Mouse (Mus musculus): ENCODE data around the gene Pheta2. TPM values are rescaled to one million over a fixed set of nuclear protein-coding genes. Genes with fewer than 3 reads are reported as not detected.

Gene Pheta2
- polyA plus RNA-seq, 1 experiment from 2014 or later, result 8.4 TPM

- DNase-seq (ENCODE audit: low spot score), result peak; percentile 53
- 36% methylated on average over 14 of the region's 14 CpGs for WGBS
Measured at GRCm38 (mm10) chr15:82346580-82347302, 8.0 kb downstream of the Pheta2 start.

GRCm38 (mm10) chr15:82347303-82347676 lies 8.5 kb downstream of the Pheta2 start:
- TF ChIP-seq CTCF (IDR thresholded peaks at IDR 0.05), result no peak
- no peak for TF ChIP-seq EP300 (IDR thresholded peaks at IDR 0.05)
- no peaks in the 10 kb centered on the region for H3K27me3 ChIP-seq (replicated peaks; ENCODE audit: insufficient read depth, low read length)
- ATAC-seq (no peak), DNase-seq (ENCODE audit: low spot score) (no peak)
- no peak overlapping the region for H3K27ac ChIP-seq (ENCODE audit: low read length)
- H3K9ac ChIP-seq (replicated peaks; ENCODE audit: low read depth), result peak overlapping the region; percentile 69; the same call in 1 of the 2 replicates
- no peaks in the 10 kb centered on the region for H3K9me3 ChIP-seq (ENCODE audit: low read length)
- H3K4me3 ChIP-seq (ENCODE audit: low read depth, low read length), result peak overlapping the region; percentile 68; the same call in 1 of the 2 replicates
- H3K4me2 ChIP-seq (replicated peaks; ENCODE audit: low read depth, low read length), result peak overlapping the region; percentile 62
- H3K4me1 ChIP-seq (ENCODE audit: insufficient read depth, low read depth, low read length), result peaks cover 10% of the 10 kb centered on the region
- 72% methylated on average over 4 of the region's 4 CpGs for whole genome bisulfite sequencing
- peaks cover 27% of the 10 kb centered on the region for H3K36me3 ChIP-seq (ENCODE audit: insufficient read depth, low read length)

More at GRCm38 (mm10) chr15:82346580-82347302, 8.0 kb downstream of the Pheta2 start:
- Histone ChIP-seq H3K27ac (ENCODE audit: low read length) (peak overlapping the region; percentile 94), H3K4me2 (replicated peaks; ENCODE audit: low read depth, low read length) (peak overlapping the region; percentile 62), H3K4me3 (ENCODE audit: low read depth, low read length) (peak overlapping the region; percentile 68), H3K4me1 (ENCODE audit: insufficient read depth, low read depth, low read length) (peaks cover 10% of the 10 kb centered on the region), H3K36me3 (ENCODE audit: insufficient read depth, low read length) (peaks cover 27% of the 10 kb centered on the region), H3K9me3 (ENCODE audit: low read length) (no peaks in the 10 kb centered on the region), H3K27me3 (replicated peaks; ENCODE audit: insufficient read depth, low read length) (no peaks in the 10 kb centered on the region), H3K9ac (replicated peaks; ENCODE audit: low read depth) (peak overlapping the region; percentile 69)
- ATAC-seq, result no peak
- TF ChIP-seq CTCF (IDR thresholded peaks at IDR 0.05) (peak; percentile 41), EP300 (IDR thresholded peaks at IDR 0.05) (peak; percentile 37; the same call in 1 of the 2 replicates)

- Histone ChIP-seq H3K4me2 (replicated peaks; ENCODE audit: low read depth, low read length) (no peak overlapping the region), H3K27ac (ENCODE audit: low read length) (no peak overlapping the region), H3K9ac (replicated peaks; ENCODE audit: low read depth) (no peak overlapping the region), H3K9me3 (ENCODE audit: low read length) (no peaks in the 10 kb centered on the region), H3K27me3 (replicated peaks; ENCODE audit: insufficient read depth, low read length) (no peaks in the 10 kb centered on the region), H3K4me1 (ENCODE audit: insufficient read depth, low read depth, low read length) (peaks cover 10% of the 10 kb centered on the region), H3K36me3 (ENCODE audit: insufficient read depth, low read length) (peaks cover 27% of the 10 kb centered on the region), H3K4me3 (ENCODE audit: low read depth, low read length) (no peak overlapping the region)
- DNase-seq (ENCODE audit: low spot score), result no peak
- no peak for ATAC-seq
- no peak for TF ChIP-seq EP300 (IDR thresholded peaks at IDR 0.05)
- no peak for TF ChIP-seq CTCF (IDR thresholded peaks at IDR 0.05)
- WGBS, result 92% methylated on average over 12 of the region's 12 CpGs
Measured at GRCm38 (mm10) chr15:82347852-82348251, 9.1 kb downstream of the Pheta2 start.

GRCm38 (mm10) chr15:82348258-82348998 lies 9.7 kb downstream of the Pheta2 start:
- no peak for ATAC-seq
- peaks cover 27% of the 10 kb centered on the region for H3K36me3 ChIP-seq (ENCODE audit: insufficient read depth, low read length)
- 80% methylated on average over 8 of the region's 8 CpGs for WGBS
- no peak overlapping the region for H3K4me2 ChIP-seq (replicated peaks; ENCODE audit: low read depth, low read length)
- TF ChIP-seq CTCF (IDR thresholded peaks at IDR 0.05), result no peak
- no peak for TF ChIP-seq EP300 (IDR thresholded peaks at IDR 0.05)
- H3K9me3 ChIP-seq (ENCODE audit: low read length), result no peaks in the 10 kb centered on the region
- H3K9ac ChIP-seq (replicated peaks; ENCODE audit: low read depth), result no peak overlapping the region
- no peaks in the 10 kb centered on the region for H3K27me3 ChIP-seq (replicated peaks; ENCODE audit: insufficient read depth, low read length)
- no peak overlapping the region for H3K27ac ChIP-seq (ENCODE audit: low read length)
- no peak for DNase-seq (ENCODE audit: low spot score)
- peaks cover 16% of the 10 kb centered on the region for H3K4me1 ChIP-seq (ENCODE audit: insufficient read depth, low read depth, low read length)
- H3K4me3 ChIP-seq (ENCODE audit: low read depth, low read length), result no peak overlapping the region

- WGBS, result 79% methylated on average over 2 of the region's 2 CpGs
- H3K4me2 ChIP-seq (replicated peaks; ENCODE audit: low read depth, low read length), result no peak overlapping the region
- peaks cover 17% of the 10 kb centered on the region for H3K4me1 ChIP-seq (ENCODE audit: insufficient read depth, low read depth, low read length)
- no peak overlapping the region for H3K9ac ChIP-seq (replicated peaks; ENCODE audit: low read depth)
- no peak overlapping the region for H3K27ac ChIP-seq (ENCODE audit: low read length)
- no peak overlapping the region for H3K4me3 ChIP-seq (ENCODE audit: low read depth, low read length)
- no peak for TF ChIP-seq CTCF (IDR thresholded peaks at IDR 0.05)
- H3K9me3 ChIP-seq (ENCODE audit: low read length), result no peaks in the 10 kb centered on the region
- no peaks in the 10 kb centered on the region for H3K27me3 ChIP-seq (replicated peaks; ENCODE audit: insufficient read depth, low read length)
- peaks cover 27% of the 10 kb centered on the region for H3K36me3 ChIP-seq (ENCODE audit: insufficient read depth, low read length)
- DNase-seq (ENCODE audit: low spot score) (no peak), ATAC-seq (no peak)
Measured at GRCm38 (mm10) chr15:82348999-82349341, 10.2 kb downstream of the Pheta2 start.

GRCm38 (mm10) chr15:82350349-82350748 lies 11.6 kb downstream of the Pheta2 start:
- H3K27ac ChIP-seq (ENCODE audit: low read length), result no peak overlapping the region
- H3K4me2 ChIP-seq (replicated peaks; ENCODE audit: low read depth, low read length), result no peak overlapping the region
- H3K9me3 ChIP-seq (ENCODE audit: low read length), result no peaks in the 10 kb centered on the region
- H3K27me3 ChIP-seq (replicated peaks; ENCODE audit: insufficient read depth, low read length), result no peaks in the 10 kb centered on the region
- peaks cover 27% of the 10 kb centered on the region for H3K36me3 ChIP-seq (ENCODE audit: insufficient read depth, low read length)
- 81% methylated on average over 4 of the region's 4 CpGs for WGBS
- TF ChIP-seq EP300 (IDR thresholded peaks at IDR 0.05) (no peak), CTCF (IDR thresholded peaks at IDR 0.05) (no peak)
- no peak for ATAC-seq
- DNase-seq (ENCODE audit: low spot score), result no peak
- no peak overlapping the region for H3K4me3 ChIP-seq (ENCODE audit: low read depth, low read length)
- no peak overlapping the region for H3K9ac ChIP-seq (replicated peaks; ENCODE audit: low read depth)
- H3K4me1 ChIP-seq (ENCODE audit: insufficient read depth, low read depth, low read length), result peaks cover 17% of the 10 kb centered on the region
